Mouse (Mus musculus) thymus, postnatal 36 days (tissue): Measurements from ENCODE around the gene D430042O09Rik.
A peak's percentile ranks its signal among the peaks of the same experiment; 100 is the strongest.

ENCODE experiments used
- DNase-seq, 2 experiments: peaks; one replicate each; pipeline ENCODE4 v3.0.0; 2022; ENCODE audit warnings: mixed read lengths in 2 of 2

The D430042O09Rik gene

GRCm38 (mm10) chr7:125741271-125741703 is 33.6 kb downstream of the D430042O09Rik start:
- no peak for DNase-seq

- DNase-seq = no peak
These were observed 37.1 kb downstream of the D430042O09Rik start for GRCm38 (mm10) chr7:125744774-125745173.

- DNase-seq = no peak
These were observed 39.1 kb downstream of the D430042O09Rik start for GRCm38 (mm10) chr7:125746621-125747315.

DNA sequence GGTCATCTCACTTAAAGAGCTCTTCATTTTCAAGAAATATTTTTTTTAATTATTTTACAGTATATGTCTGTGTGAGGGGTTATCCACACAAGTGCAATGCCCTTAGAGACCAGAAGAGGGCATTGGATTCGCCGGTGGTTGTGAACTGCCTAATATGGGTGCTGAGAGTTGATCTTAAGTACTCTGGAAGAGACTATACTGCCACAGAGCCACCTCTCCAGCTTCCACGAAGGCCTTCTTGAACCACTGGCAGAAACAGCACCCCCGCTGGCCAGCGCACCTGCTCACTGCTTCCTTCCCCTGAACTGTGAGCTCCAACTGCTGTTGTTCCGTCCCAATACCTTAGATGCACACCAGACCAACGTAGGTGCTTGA is 39.6 kb downstream of the D430042O09Rik start:
- peak in 1 of 2 experiments; percentile 5 for DNase-seq

GRCm38 (mm10) chr7:125748186-125748585 is 40.5 kb downstream of the D430042O09Rik start:
- DNase-seq = no peak

DNA sequence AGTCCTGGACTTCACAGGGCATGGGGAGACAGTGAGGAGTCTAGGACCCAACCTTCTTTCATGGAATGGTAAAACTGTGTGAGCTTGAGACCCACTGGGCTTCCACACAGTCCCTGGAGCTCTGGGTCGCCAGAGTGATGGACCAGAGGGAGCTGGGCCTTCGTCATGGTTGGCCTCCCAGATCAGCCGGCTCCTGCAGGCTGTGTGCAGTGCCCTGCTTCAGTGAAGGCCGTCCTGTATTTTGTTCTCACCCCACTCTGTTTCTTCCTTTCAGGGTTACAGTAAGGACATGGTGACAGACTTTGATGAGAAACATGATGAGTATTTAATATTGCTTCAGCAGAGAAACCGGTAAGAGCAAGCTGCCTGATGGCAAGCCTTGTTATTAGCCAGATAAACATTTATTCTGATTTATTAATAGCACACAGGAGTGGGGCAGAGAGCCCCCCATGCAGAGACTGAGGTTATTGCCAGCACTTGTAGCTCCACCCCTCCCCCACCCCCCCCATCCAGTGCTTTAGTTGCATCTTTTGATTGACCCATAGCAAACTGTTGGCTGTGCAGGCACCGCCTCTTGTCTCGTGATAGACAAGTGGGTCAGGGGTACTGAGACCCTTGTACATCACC is 45.1 kb downstream of the D430042O09Rik start:
- no peak for DNase-seq

GRCm38 (mm10) chr7:125753326-125753715 is 45.6 kb downstream of the D430042O09Rik start:
- no peak for DNase-seq

GRCm38 (mm10) chr7:125756806-125757205 is 49.1 kb downstream of the D430042O09Rik start:
- DNase-seq = no peak

DNA sequence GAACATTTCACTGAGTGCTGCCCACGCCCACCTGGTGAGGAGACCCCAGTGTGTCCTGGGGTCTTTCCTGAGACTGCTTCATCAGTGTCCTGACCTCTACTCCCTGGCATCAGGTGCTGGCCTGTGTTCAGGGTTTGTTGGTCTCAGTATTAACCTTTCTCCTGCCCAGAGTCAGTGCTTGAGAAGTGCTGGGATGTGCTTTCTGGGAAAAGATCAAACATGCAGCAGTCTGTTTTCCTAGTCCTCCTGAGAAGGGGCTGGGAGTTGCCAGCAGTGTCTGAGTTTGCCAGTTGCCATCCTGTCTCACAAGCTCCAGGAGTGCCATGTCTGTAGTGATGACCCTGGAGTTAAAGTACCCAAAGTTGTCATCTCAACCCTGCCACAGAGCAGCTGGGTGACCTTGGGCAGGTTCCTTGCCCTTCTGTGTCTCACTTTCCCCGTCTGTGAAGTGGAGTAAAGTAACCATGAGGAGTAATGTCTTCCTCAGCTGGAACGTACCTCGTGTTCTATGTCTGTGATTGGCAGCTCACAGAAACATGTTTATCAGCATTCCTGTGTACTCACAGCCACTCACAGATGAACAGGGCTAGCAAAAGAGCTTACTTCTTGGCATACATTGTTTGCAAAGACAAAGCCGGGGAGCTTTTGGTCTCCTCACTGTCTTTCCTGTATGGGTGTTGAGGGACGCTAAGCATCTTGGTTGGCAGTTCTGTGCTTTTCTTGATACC is 50.4 kb downstream of the D430042O09Rik start:
- DNase-seq = no peak

GRCm38 (mm10) chr7:125762289-125762688 is 54.6 kb downstream of the D430042O09Rik start:
- DNase-seq = no peak

DNA sequence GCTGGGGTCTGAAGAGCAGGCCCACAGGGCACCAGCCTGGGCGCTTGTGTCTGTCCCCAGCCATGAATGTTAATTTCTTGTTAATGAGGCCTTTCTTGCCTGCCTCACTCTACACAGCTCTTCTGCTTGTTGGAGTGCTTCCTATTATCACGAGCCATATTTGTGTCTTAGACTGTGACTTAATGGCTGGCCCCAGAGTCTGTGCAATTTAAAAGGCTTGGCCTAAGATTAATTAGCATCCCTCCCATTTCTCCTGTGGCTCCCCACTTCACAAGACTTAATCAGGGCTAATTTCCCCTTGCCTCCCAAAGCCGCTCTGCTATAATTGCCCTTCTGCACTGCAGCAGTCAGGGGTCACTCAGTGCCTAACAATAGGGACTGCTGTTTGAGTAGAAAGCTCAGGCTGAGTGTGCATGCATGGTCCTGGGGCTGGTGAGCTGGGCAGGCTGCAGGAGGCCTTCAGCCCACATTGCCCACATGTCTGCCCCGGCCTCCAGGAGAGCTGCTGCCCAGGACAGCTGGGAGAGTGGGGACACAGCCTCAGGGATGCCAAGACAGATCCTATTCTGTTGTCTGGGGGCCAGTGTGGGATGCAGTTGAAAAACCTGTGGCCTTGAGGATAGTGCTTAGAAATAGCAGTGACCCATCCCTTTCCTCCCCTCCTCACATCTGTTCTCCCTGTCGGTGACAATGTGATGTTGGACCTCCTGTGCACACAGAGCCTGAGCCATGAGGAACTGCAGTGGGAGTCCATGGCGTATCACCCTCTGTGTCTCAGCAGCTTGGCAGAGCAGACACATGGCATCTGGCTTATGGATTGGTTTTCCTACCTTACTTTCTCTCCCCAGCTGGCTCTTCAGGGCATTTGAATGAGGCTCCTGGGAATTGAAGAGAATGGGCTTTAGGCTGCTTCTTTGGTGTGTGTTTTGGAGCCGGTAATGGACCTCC is 55.5 kb downstream of the D430042O09Rik start:
- DNase-seq = no peak

DNA sequence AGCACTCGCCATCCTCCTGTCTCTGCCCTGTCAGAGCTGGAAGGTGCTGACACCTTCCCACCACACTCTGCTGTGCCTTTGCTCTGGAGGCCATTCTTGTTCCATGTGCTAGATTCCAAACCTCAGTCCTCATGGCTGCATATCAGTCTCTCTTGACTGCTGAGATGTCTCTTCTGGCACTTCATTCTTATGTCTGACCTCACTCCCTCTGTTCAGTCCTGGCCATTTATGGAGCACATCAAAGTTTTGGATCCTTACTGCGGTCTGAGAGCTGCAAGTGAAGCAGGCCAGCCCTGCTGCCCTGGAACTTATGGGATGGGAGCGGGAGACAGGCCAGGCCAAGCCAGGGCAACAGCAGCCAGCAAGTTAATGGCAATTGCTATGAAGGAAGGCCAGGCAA is 56.7 kb downstream of the D430042O09Rik start:
- no peak for DNase-seq

- DNase-seq = peak; percentile 13 to 29
These were observed 59.5 kb downstream of the D430042O09Rik start for GRCm38 (mm10) chr7:125766976-125767831.

- no peak for DNase-seq
These were observed 65.4 kb downstream of the D430042O09Rik start for GRCm38 (mm10) chr7:125772961-125773571.

GRCm38 (mm10) chr7:125783206-125783605 is 75.5 kb downstream of the D430042O09Rik start:
- peak in 1 of 2 experiments; percentile 10 for DNase-seq

GRCm38 (mm10) chr7:125786105-125786504 is 78.4 kb downstream of the D430042O09Rik start:
- no peak for DNase-seq

DNA sequence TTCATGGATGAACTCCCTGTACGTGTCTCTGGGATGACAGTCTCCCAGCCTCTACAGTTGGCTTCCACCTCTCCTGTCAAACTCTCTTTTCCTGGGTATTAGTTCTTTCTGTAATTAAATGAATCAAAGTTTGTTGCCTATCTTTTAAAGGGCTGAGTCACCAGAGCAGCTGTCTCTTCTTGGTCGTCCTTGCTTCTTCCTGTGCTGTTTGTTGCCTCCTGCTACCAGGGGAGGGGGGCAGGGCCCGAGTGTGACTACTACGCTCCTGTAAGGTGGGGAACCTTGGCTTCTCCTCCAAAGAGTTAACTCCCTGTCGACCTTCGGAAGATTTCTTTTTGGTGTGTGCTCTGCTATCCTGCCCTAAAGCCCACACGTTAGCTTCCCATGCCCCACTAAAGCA is 79.4 kb downstream of the D430042O09Rik start:
- DNase-seq = no peak

- no peak for DNase-seq
These were observed 82.4 kb downstream of the D430042O09Rik start for GRCm38 (mm10) chr7:125790039-125790438.

GRCm38 (mm10) chr7:125806571-125806970 is 98.9 kb downstream of the D430042O09Rik start:
- DNase-seq = no peak

DNA sequence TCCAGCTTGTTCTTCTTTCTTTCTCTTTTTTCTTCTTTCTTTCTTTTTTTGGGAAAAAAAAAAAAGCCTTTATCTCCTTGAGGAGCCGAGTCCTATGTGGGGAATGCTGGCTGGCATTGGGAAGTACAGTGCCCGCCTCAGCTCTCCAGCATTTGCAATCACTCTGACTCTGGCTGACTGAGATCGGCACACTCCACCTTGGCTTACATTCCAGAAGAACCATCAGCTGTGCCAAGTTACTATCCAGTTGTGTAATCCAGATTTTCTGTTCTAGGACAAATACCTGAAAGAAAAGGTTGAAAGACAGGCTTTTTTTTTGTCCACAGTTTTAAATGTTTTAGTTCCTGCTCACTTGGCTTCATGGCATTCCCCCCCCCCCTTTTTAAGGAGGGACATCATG is 100.5 kb downstream of the D430042O09Rik start:
- DNase-seq = no peak

- no peak for DNase-seq
These were observed 105.0 kb downstream of the D430042O09Rik start for GRCm38 (mm10) chr7:125812721-125813120.
